Mouse (Mus musculus): ENCODE results near the gene Gsk3b. TPM values are rescaled to one million over a fixed set of nuclear protein-coding genes. Genes with fewer than 3 reads are reported as not detected.
"Not testable (repeated sequence)": the region's sequence is repeated elsewhere in the genome, so short reads cannot be mapped to it uniquely, and the experiment has no call there.

Gene Gsk3b
- polyA plus RNA-seq, 1 experiment from 2014 or later, result 43.0 TPM

- no peak for DNase-seq (ENCODE audit: low spot score)
- WGBS, result 74% methylated on average over 3 of the region's 3 CpGs
- ATAC-seq, result no peak
- H3K9me3 ChIP-seq (ENCODE audit: low read length), result no peaks in the 10 kb centered on the region
- TF ChIP-seq CTCF (IDR thresholded peaks at IDR 0.05) (no peak), EP300 (IDR thresholded peaks at IDR 0.05) (no peak)
- no peak overlapping the region for H3K4me2 ChIP-seq (replicated peaks; ENCODE audit: low read depth, low read length)
- no peaks in the 10 kb centered on the region for H3K27me3 ChIP-seq (replicated peaks; ENCODE audit: insufficient read depth, low read length)
- 0 out of 2 replicates have a peak, but pooled peaks cover 15% of the 10 kb centered on the region for H3K36me3 ChIP-seq (ENCODE audit: insufficient read depth, low read length)
- H3K4me3 ChIP-seq (ENCODE audit: low read depth, low read length), result no peak overlapping the region
- no peaks in the 10 kb centered on the region for H3K4me1 ChIP-seq (ENCODE audit: insufficient read depth, low read depth, low read length)
- H3K9ac ChIP-seq (replicated peaks; ENCODE audit: low read depth), result no peak overlapping the region
- no peak overlapping the region for H3K27ac ChIP-seq (ENCODE audit: low read length)
Measured at GRCm38 (mm10) chr16:38190531-38190930, 101.7 kb downstream of the Gsk3b start.

GRCm38 (mm10) chr16:38191460-38191859 is 102.7 kb downstream of the Gsk3b start:
- H3K27ac ChIP-seq (ENCODE audit: low read length), result no peak overlapping the region
- H3K4me1 ChIP-seq (ENCODE audit: insufficient read depth, low read depth, low read length), result no peaks in the 10 kb centered on the region
- ATAC-seq (no peak), DNase-seq (ENCODE audit: low spot score) (no peak)
- H3K27me3 ChIP-seq (replicated peaks; ENCODE audit: insufficient read depth, low read length), result no peaks in the 10 kb centered on the region
- no peak overlapping the region for H3K4me3 ChIP-seq (ENCODE audit: low read depth, low read length)
- no peak overlapping the region for H3K4me2 ChIP-seq (replicated peaks; ENCODE audit: low read depth, low read length)
- TF ChIP-seq CTCF (IDR thresholded peaks at IDR 0.05), result no peak
- no peak for TF ChIP-seq EP300 (IDR thresholded peaks at IDR 0.05)
- H3K9me3 ChIP-seq (ENCODE audit: low read length), result no peaks in the 10 kb centered on the region
- WGBS, result 82% methylated on average over 6 of the region's 6 CpGs
- H3K36me3 ChIP-seq (ENCODE audit: insufficient read depth, low read length), result 0 out of 2 replicates have a peak, but pooled peaks cover 17% of the 10 kb centered on the region
- H3K9ac ChIP-seq (replicated peaks; ENCODE audit: low read depth), result no peak overlapping the region

GRCm38 (mm10) chr16:38192640-38193039 is 103.8 kb downstream of the Gsk3b start:
- no peak for ATAC-seq
- H3K36me3 ChIP-seq (ENCODE audit: insufficient read depth, low read length), result 0 out of 2 replicates have a peak, but pooled peaks cover 18% of the 10 kb centered on the region

GRCm38 (mm10) chr16:38197299-38197698 is 108.5 kb downstream of the Gsk3b start:
- no peaks in the 10 kb centered on the region for H3K9me3 ChIP-seq (ENCODE audit: low read length)
- WGBS, result 54% methylated on average over 4 of the region's 4 CpGs
- H3K36me3 ChIP-seq (ENCODE audit: insufficient read depth, low read length), result 0 out of 2 replicates have a peak, but pooled peaks cover 18% of the 10 kb centered on the region
- no peak overlapping the region for H3K4me2 ChIP-seq (replicated peaks; ENCODE audit: low read depth, low read length)
- H3K4me1 ChIP-seq (ENCODE audit: insufficient read depth, low read depth, low read length), result no peaks in the 10 kb centered on the region
- DNase-seq (ENCODE audit: low spot score) (peak; percentile 78), ATAC-seq (peak; percentile 55)
- no peak for TF ChIP-seq EP300 (IDR thresholded peaks at IDR 0.05)
- peak; percentile 85 for TF ChIP-seq CTCF (IDR thresholded peaks at IDR 0.05)
- H3K27ac ChIP-seq (ENCODE audit: low read length), result no peak overlapping the region
- H3K4me3 ChIP-seq (ENCODE audit: low read depth, low read length), result no peak overlapping the region
- no peak overlapping the region for H3K9ac ChIP-seq (replicated peaks; ENCODE audit: low read depth)
- no peaks in the 10 kb centered on the region for H3K27me3 ChIP-seq (replicated peaks; ENCODE audit: insufficient read depth, low read length)

More at GRCm38 (mm10) chr16:38192640-38193039, 103.8 kb downstream of the Gsk3b start:
- no peak for DNase-seq (ENCODE audit: low spot score)
- Histone ChIP-seq H3K9ac (replicated peaks; ENCODE audit: low read depth) (no peak overlapping the region), H3K4me1 (ENCODE audit: insufficient read depth, low read depth, low read length) (no peaks in the 10 kb centered on the region), H3K27ac (ENCODE audit: low read length) (no peak overlapping the region), H3K9me3 (ENCODE audit: low read length) (no peaks in the 10 kb centered on the region), H3K27me3 (replicated peaks; ENCODE audit: insufficient read depth, low read length) (no peaks in the 10 kb centered on the region), H3K4me3 (ENCODE audit: low read depth, low read length) (no peak overlapping the region), H3K4me2 (replicated peaks; ENCODE audit: low read depth, low read length) (no peak overlapping the region)
- 79% methylated on average over 6 of the region's 6 CpGs for WGBS
- no peak for TF ChIP-seq EP300 (IDR thresholded peaks at IDR 0.05)

GRCm38 (mm10) chr16:38205272-38205671 is 116.5 kb downstream of the Gsk3b start:
- Histone ChIP-seq H3K27me3 (replicated peaks; ENCODE audit: insufficient read depth, low read length) (no peaks in the 10 kb centered on the region), H3K9me3 (ENCODE audit: low read length) (no peaks in the 10 kb centered on the region), H3K4me2 (replicated peaks; ENCODE audit: low read depth, low read length) (no peak overlapping the region), H3K4me3 (ENCODE audit: low read depth, low read length) (no peak overlapping the region), H3K4me1 (ENCODE audit: insufficient read depth, low read depth, low read length) (no peaks in the 10 kb centered on the region), H3K36me3 (ENCODE audit: insufficient read depth, low read length) (no peaks in the 10 kb centered on the region), H3K9ac (replicated peaks; ENCODE audit: low read depth) (no peak overlapping the region), H3K27ac (ENCODE audit: low read length) (no peak overlapping the region)
- no peak for DNase-seq (ENCODE audit: low spot score)
- TF ChIP-seq EP300 (IDR thresholded peaks at IDR 0.05) (no peak), CTCF (IDR thresholded peaks at IDR 0.05) (no peak)
- ATAC-seq, result no peak
- WGBS, result 97% methylated on average over 7 of the region's 7 CpGs

- ATAC-seq, result not testable (repeated sequence)
Measured at GRCm38 (mm10) chr16:38222491-38222890, 133.7 kb downstream of the Gsk3b start.

More at GRCm38 (mm10) chr16:38222491-38222890, 133.7 kb downstream of the Gsk3b start:
- not testable (repeated sequence) for H3K9me3 ChIP-seq (ENCODE audit: low read length); DNase-seq (ENCODE audit: low spot score); H3K27ac ChIP-seq (ENCODE audit: low read length); H3K27me3 ChIP-seq (replicated peaks; ENCODE audit: insufficient read depth, low read length); H3K4me2 ChIP-seq (replicated peaks; ENCODE audit: low read depth, low read length); H3K4me3 ChIP-seq (ENCODE audit: low read depth, low read length); H3K9ac ChIP-seq (replicated peaks; ENCODE audit: low read depth); H3K4me1 ChIP-seq (ENCODE audit: insufficient read depth, low read depth, low read length)
- 100% methylated on average over 5 of the region's 5 CpGs for WGBS
- peaks cover 23% of the 10 kb centered on the region for H3K36me3 ChIP-seq (ENCODE audit: insufficient read depth, low read length)

Measured in lung, postnatal 0 days (tissue).